Mouse (Mus musculus) heart, adult 2 months (tissue): ENCODE results near the gene Gstz1. TPM values are rescaled to one million over a fixed set of nuclear protein-coding genes. Genes with fewer than 3 reads are reported as not detected.

ENCODE experiments used
- DNase-seq, 2 experiments: peaks; one replicate each; pipeline ENCODE4 v3.0.0; 2021
- H3K27ac ChIP-seq: fragments of 200-600 bp; 2 replicates; pipeline ENCODE4 v1.8.1; 2022
- H3K27me3 ChIP-seq: fragments of 200-500 bp; 2 replicates; pipeline ENCODE4 v1.6.1; 2012; ENCODE audit warnings: mild to moderate bottlenecking, low read length, inconsistent platforms, mixed read lengths; ENCODE audit not compliant: control insufficient read depth, insufficient read depth
- H3K36me3 ChIP-seq: fragments of 200-500 bp; 2 replicates; pipeline ENCODE4 v1.6.1; 2012; ENCODE audit warnings: low read length, inconsistent platforms; ENCODE audit not compliant: control insufficient read depth, insufficient read depth
- H3K4me1 ChIP-seq: fragments of 200-500 bp; 2 replicates; pipeline ENCODE4 v1.6.1; 2011; ENCODE audit warnings: low read length; ENCODE audit not compliant: control insufficient read depth, insufficient read depth
- H3K4me3 ChIP-seq: fragments of 200-600 bp; 2 replicates; pipeline ENCODE4 v1.8.1; 2022
- H3K79me2 ChIP-seq: fragments of 200-500 bp; replicated peaks from 2 replicates; pipeline ENCODE4 v1.6.1; 2012; ENCODE audit warnings: mild to moderate bottlenecking, inconsistent platforms, low read length, moderate library complexity, mixed read lengths; ENCODE audit not compliant: control insufficient read depth, insufficient read depth
- H3K9ac ChIP-seq: fragments of 200-500 bp; 2 replicates; pipeline ENCODE4 v1.6.1; 2012; ENCODE audit warnings: low read depth, mild to moderate bottlenecking, control low read depth, inconsistent platforms, low read length, mixed read lengths
- CTCF ChIP-seq: fragments of 200-600 bp; IDR thresholded peaks from 2 replicates; pipeline ENCODE4 v1.8.1; 2022; ENCODE audit warnings: antibody characterized with exemption, mild to moderate bottlenecking, moderate library complexity
- EP300 ChIP-seq: fragments of 200-500 bp; IDR thresholded peaks from 2 replicates; pipeline ENCODE4 v1.6.1; 2011; ENCODE audit warnings: low read depth, low read length, control low read depth; ENCODE audit not compliant: insufficient read depth
- POLR2A ChIP-seq: fragments of 200-500 bp; IDR thresholded peaks from 2 replicates; pipeline ENCODE4 v1.6.1; 2011; ENCODE audit warnings: mild to moderate bottlenecking, low read depth, low read length, control low read depth; ENCODE audit not compliant: insufficient read depth
- WGBS: fragments of 180-500 bp; shearing (Covaris S2); methylation state at CpG from one replicate; pipeline ENCODE4 v1.1.7; 2018; 5-methylcytosine and 5-hydroxymethylcytosine counted together
- intact Hi-C: fragments of 180-260 bp; cut with DNase I; formaldehyde crosslinking; loops from one replicate; pipeline ENCODE4 v1.15.1; 2025
- polyA plus RNA-seq: library from polyadenylated mRNA; depleted of rRNA; stranded (reverse); fragments of >200 nt; gene quantifications from 2 replicates; pipeline ENCODE4 v1.2.3, GENCODE M21; 2012; rRNA removed
- total RNA-seq, 2 experiments: library from RNA; stranded (reverse); gene quantifications; 2 replicates each; pipeline ENCODE4 v1.2.3; 2021

Gene Gstz1
- total and polyA plus RNA-seq, 3 experiments, result 43.1 to 66.7 (median 46.0) TPM

GRCm38 (mm10) chr12:87212844-87213606, 66.1 kb downstream of the Gstz1 start:
- TF ChIP-seq EP300, result no peak
- TF ChIP-seq CTCF, result no peak
- TF ChIP-seq POLR2A, result no peak
- Histone ChIP-seq H3K4me1 (no peaks in the 10 kb centered on the region), H3K27me3 (no peaks in the 10 kb centered on the region), H3K36me3 (no peaks in the 10 kb centered on the region), H3K27ac (no peak overlapping the region), H3K9ac (no peak overlapping the region), H3K79me2 (no peaks in the 10 kb centered on the region), H3K4me3 (no peak overlapping the region)
- intact Hi-C loops, result no loop called here
- WGBS, result 64% methylated on average over 2 of the region's 2 CpGs
- no peak for DNase-seq

Other genes with a start within 250 kb of the Gstz1 start
- gene Cipc, start 200.1 kb upstream of the Gstz1 start, total RNA-seq, result 10 to 100 TPM; 43.8 to 45.1 TPM
- gene Cipc, start 200.1 kb upstream of the Gstz1 start, polyA plus RNA-seq, result 34.1 and 39.6 TPM in 2 replicates
- not detected for gene Zdhhc22, start 156.7 kb upstream of the Gstz1 start, total RNA-seq
- not detected in 2 replicates for gene Zdhhc22, start 156.7 kb upstream of the Gstz1 start, polyA plus RNA-seq
- under 1 TPM; 0.08 to 0.09 TPM for gene Tmem63c, start 125.8 kb upstream of the Gstz1 start, total RNA-seq
- gene Tmem63c, start 125.8 kb upstream of the Gstz1 start, polyA plus RNA-seq, result 0.14 and 0.38 TPM in 2 replicates
- not detected for gene Ngb, start 44.6 kb upstream of the Gstz1 start, total RNA-seq
- 0.14 and 0.26 TPM in 2 replicates for gene Ngb, start 44.6 kb upstream of the Gstz1 start, polyA plus RNA-seq
- 1 to 10 TPM; 9.4 to 9.7 TPM for gene Pomt2, start 803 bp downstream of the Gstz1 start, total RNA-seq
- gene Pomt2, start 803 bp downstream of the Gstz1 start, polyA plus RNA-seq, result 9.8 and 18.9 TPM in 2 replicates
- gene Samd15, start 52.6 kb downstream of the Gstz1 start, total RNA-seq, result not detected
- 0.39 TPM in 1 of 2 replicates, not detected in the other for gene Samd15, start 52.6 kb downstream of the Gstz1 start, polyA plus RNA-seq
- 1 to 10 TPM; 5.3 to 6.4 TPM for gene Tmed8, start 53.3 kb downstream of the Gstz1 start, total RNA-seq
- gene Tmed8, start 53.3 kb downstream of the Gstz1 start, polyA plus RNA-seq, result 3.1 and 5.6 TPM in 2 replicates
- gene Noxred1, start 91.6 kb downstream of the Gstz1 start, total RNA-seq, result under 1 TPM; 0.39 to 0.61 TPM
- 0.47 and 0.67 TPM in 2 replicates for gene Noxred1, start 91.6 kb downstream of the Gstz1 start, polyA plus RNA-seq
- 10 to 100 TPM; 23.2 to 25.5 TPM for gene Vipas39, start 119.1 kb downstream of the Gstz1 start, total RNA-seq
- 23.3 and 39.7 TPM in 2 replicates for gene Vipas39, start 119.1 kb downstream of the Gstz1 start, polyA plus RNA-seq
- 100 to 1,000 TPM; 138 to 153 TPM for gene Ahsa1, start 119.3 kb downstream of the Gstz1 start, total RNA-seq
- 74.5 and 85.8 TPM in 2 replicates for gene Ahsa1, start 119.3 kb downstream of the Gstz1 start, polyA plus RNA-seq
- gene Ism2, start 152.5 kb downstream of the Gstz1 start, total RNA-seq, result not detected
- gene Ism2, start 152.5 kb downstream of the Gstz1 start, polyA plus RNA-seq, result 0.09 and 0.18 TPM in 2 replicates
- 10 to 100 TPM; 21.1 to 23.1 TPM for gene Sptlc2, start 241.2 kb downstream of the Gstz1 start, total RNA-seq
- 5.0 and 9.8 TPM in 2 replicates for gene Sptlc2, start 241.2 kb downstream of the Gstz1 start, polyA plus RNA-seq